8 mouse cellular contexts compared by ENCODE assay signal in genomic region chr2:156313153-156313552, GRCm38 (mm10). TPM values are rescaled to one million over a fixed set of nuclear protein-coding genes. Genes with fewer than 3 reads are reported as not detected.
DNase-seq lines count a peak whose midpoint lies in the region; ATAC-seq and TF ChIP-seq lines count a peak whose summit lies in the region.

No protein-coding gene starts in this region.

- TF ChIP-seq POLR2A in heart, adult 2 months (IDR thresholded peaks at IDR 0.05; ENCODE audit: insufficient read depth, low read depth, low read length), result no peak

- intact Hi-C loops in heart, adult 2 months (cut with DNase I), result no loop called here
- intact Hi-C loops in heart, postnatal 25 days (cut with DNase I), result no loop called here

- DNase-seq in heart, adult 2 months, result no peak
- DNase-seq in heart, postnatal 25 days (ENCODE audit: low spot score), result no peak
- DNase-seq in B cell, adult 2 months, result peak; percentile 41 to 48
- DNase-seq in forebrain, embryonic 10.5 days (ENCODE audit: extremely low spot score, low spot score), result no peak
- DNase-seq in gastrocnemius, postnatal 10 days, result no peak
- DNase-seq in yolk sac, embryonic 10.5 days (ENCODE audit: low spot score), result no peak
- no peak for DNase-seq in kidney, postnatal 10 days

- H3K4me3 ChIP-seq in heart, adult 2 months, result no peak overlapping the region
- peak overlapping the region; percentile 86 for H3K4me3 ChIP-seq in forebrain, embryonic 10.5 days
- peak overlapping the region; percentile 93 for H3K4me3 ChIP-seq in liver, embryonic 12.5 days

- H3K4me1 ChIP-seq in heart, adult 2 months (ENCODE audit: control insufficient read depth, insufficient read depth, low read length), result peaks cover 2% of the 10 kb centered on the region; the same call in 1 of the 2 replicates
- H3K4me1 ChIP-seq in forebrain, embryonic 10.5 days, result peaks cover 25% of the 10 kb centered on the region
- H3K4me1 ChIP-seq in liver, embryonic 12.5 days, result peaks cover 28% of the 10 kb centered on the region

- no peak for TF ChIP-seq EP300 in heart, adult 2 months (IDR thresholded peaks at IDR 0.05; ENCODE audit: insufficient read depth, low read depth, low read length)

- no peaks in the 10 kb centered on the region for H3K36me3 ChIP-seq in heart, adult 2 months (ENCODE audit: control insufficient read depth, insufficient read depth, low read length)
- peaks cover 40% of the 10 kb centered on the region for H3K36me3 ChIP-seq in forebrain, embryonic 10.5 days (replicated peaks)
- peaks cover 11% of the 10 kb centered on the region for H3K36me3 ChIP-seq in liver, embryonic 12.5 days

- no peak overlapping the region; the same call in 1 of the 2 replicates for H3K9ac ChIP-seq in heart, adult 2 months (ENCODE audit: low read depth, low read length)
- H3K9ac ChIP-seq in liver, embryonic 12.5 days, result peak overlapping the region; percentile 91

- ATAC-seq in liver, embryonic 12.5 days, result no peak

- no peak overlapping the region for H3K27ac ChIP-seq in heart, adult 2 months
- H3K27ac ChIP-seq in forebrain, embryonic 10.5 days, result peak overlapping the region; percentile 97
- H3K27ac ChIP-seq in liver, embryonic 12.5 days, result peak overlapping the region; percentile 93

- H3K4me2 ChIP-seq in liver, embryonic 12.5 days, result peak overlapping the region; percentile 86

- 51% methylated on average over 3 of the region's 3 CpGs for WGBS in heart, adult 2 months
- 50% methylated on average over 3 of the region's 3 CpGs for WGBS in forebrain, embryonic 10.5 days
- 50% methylated on average over 3 of the region's 3 CpGs for whole genome bisulfite sequencing in liver, embryonic 12.5 days (ENCODE audit: insufficient replicate concordance)

- H3K27me3 ChIP-seq in heart, adult 2 months (ENCODE audit: control insufficient read depth, insufficient read depth, low read length), result no peaks in the 10 kb centered on the region
- no peaks in the 10 kb centered on the region for H3K27me3 ChIP-seq in forebrain, embryonic 10.5 days (ENCODE audit: poor library complexity, severe bottlenecking)
- H3K27me3 ChIP-seq in liver, embryonic 12.5 days (replicated peaks), result no peaks in the 10 kb centered on the region

- H3K9me3 ChIP-seq in forebrain, embryonic 10.5 days, result no peaks in the 10 kb centered on the region
- no peaks in the 10 kb centered on the region for H3K9me3 ChIP-seq in liver, embryonic 12.5 days (replicated peaks)

- TF ChIP-seq CTCF in heart, adult 2 months (IDR thresholded peaks at IDR 0.05), result peak; percentile 35

- no peaks in the 10 kb centered on the region for H3K79me2 ChIP-seq in heart, adult 2 months (replicated peaks; ENCODE audit: control insufficient read depth, insufficient read depth, low read length)

RNA-seq across cellular contexts. Expression of gene Scand1, which starts 0.6 kb away (rescaled TPM):
- total RNA-seq in heart, adult 2 months (2021), result 10 to 100 TPM; 78.9 to 85.9 TPM
- polyA plus RNA-seq in heart, adult 2 months (2012; rRNA removed), result 18.9 and 46.2 TPM in 2 replicates
- total RNA-seq in heart, postnatal 25 days (2021), result 10 to 100 TPM; 76.8 to 80.7 TPM
- polyA plus RNA-seq in forebrain, embryonic 10.5 days (2016; fragmentation: Nextera tagmentation; extraction: Ambion mirVana), result 49.0 and 52.1 TPM in 2 replicates
- polyA plus RNA-seq in liver, embryonic 12.5 days (2016; fragmentation: Nextera tagmentation; extraction: Ambion mirVana), result 57.4 and 65.1 TPM in 2 replicates
- total RNA-seq in gastrocnemius, postnatal 10 days (2021), result 10 to 100 TPM; 65.9 to 66.4 TPM

RNA-seq across cellular contexts. Expression of gene Cnbd2, which starts 1.1 kb away (rescaled TPM):
- 1 to 10 TPM in 1 of 2 experiments, under 1 TPM in 1; 0.89 to 1.0 TPM for total RNA-seq in heart, adult 2 months (2021)
- polyA plus RNA-seq in heart, adult 2 months (2012; rRNA removed), result 0.92 and 0.94 TPM in 2 replicates
- 1 to 10 TPM in 1 of 2 experiments, under 1 TPM in 1; 0.65 to 1.2 TPM for total RNA-seq in heart, postnatal 25 days (2021)
- polyA plus RNA-seq in forebrain, embryonic 10.5 days (2016; fragmentation: Nextera tagmentation; extraction: Ambion mirVana), result 2.5 and 2.6 TPM in 2 replicates
- polyA plus RNA-seq in liver, embryonic 12.5 days (2016; fragmentation: Nextera tagmentation; extraction: Ambion mirVana), result 2.0 TPM in 2 replicates
- total RNA-seq in gastrocnemius, postnatal 10 days (2021), result 1 to 10 TPM; 1.5 to 1.7 TPM

Comparison
In these comparisons a context has a peak if more than half of its experiments do, and no peak if none do; other contexts are left out.
1. DNase-seq: peak in B cell, adult 2 months (2 of 2); none in heart, adult 2 months (0 of 2), heart, postnatal 25 days (single experiment), forebrain, embryonic 10.5 days (single experiment), gastrocnemius, postnatal 10 days (single experiment), yolk sac, embryonic 10.5 days (single experiment) and kidney, postnatal 10 days (single experiment).